Mouse (Mus musculus) liver, embryonic 11.5 days (tissue): Measurements from ENCODE around the gene Auts2. TPM values are rescaled to one million over a fixed set of nuclear protein-coding genes. Genes with fewer than 3 reads are reported as not detected.

Experiments used
- ATAC-seq: fragments of 200-750 bp; cut with Nextera tagmentation; replicated peaks from 2 replicates; pipeline ENCODE4 v1.8.0; 2017; ENCODE audit warnings: moderate number of reproducible peaks, mild to moderate bottlenecking, moderate TSS enrichment, moderate library complexity; ENCODE audit not compliant: low FRiP score
- DNase-seq: peaks from one replicate; pipeline ENCODE4 v3.0.0-alpha.2; 2017; ENCODE audit warnings: low spot score
- H3K27ac ChIP-seq: fragments of 300-500 bp; sonication (generic); 2 replicates; pipeline ENCODE4 v1.5.1; 2014; ENCODE audit warnings: mild to moderate bottlenecking, low read depth, low read length, control low read depth
- H3K27me3 ChIP-seq: fragments of 300-500 bp; sonication (generic); replicated peaks from 2 replicates; pipeline ENCODE4 v1.6.1; 2014; ENCODE audit warnings: low read length, mixed read lengths; ENCODE audit not compliant: control insufficient read depth, insufficient read depth
- H3K36me3 ChIP-seq: fragments of 300-500 bp; sonication (generic); 2 replicates; pipeline ENCODE4 v1.6.1; 2014; ENCODE audit warnings: mild to moderate bottlenecking, low read length, moderate library complexity, mixed read lengths; ENCODE audit not compliant: control insufficient read depth, insufficient read depth
- H3K4me1 ChIP-seq: fragments of 300-500 bp; sonication (generic); replicated peaks from 2 replicates; pipeline ENCODE4 v1.6.1; 2014; ENCODE audit warnings: low read length, mixed read lengths; ENCODE audit not compliant: control insufficient read depth, insufficient read depth
- H3K4me2 ChIP-seq: fragments of 300-500 bp; sonication (generic); 2 replicates; pipeline ENCODE4 v1.6.1; 2014; ENCODE audit warnings: mild to moderate bottlenecking, control low read depth, moderate library complexity
- H3K4me3 ChIP-seq: fragments of 300-500 bp; sonication (generic); 2 replicates; pipeline ENCODE4 v1.5.1; 2014; ENCODE audit warnings: low read depth, low read length, control low read depth
- H3K9ac ChIP-seq: fragments of 300-500 bp; sonication (generic); 2 replicates; pipeline ENCODE4 v1.6.1; 2014; ENCODE audit warnings: low read depth, low read length, control low read depth
- H3K9me3 ChIP-seq: fragments of 300-500 bp; sonication (generic); 2 replicates; pipeline ENCODE4 v1.6.1; 2016; ENCODE audit warnings: low read length, inconsistent platforms, mixed read lengths; ENCODE audit not compliant: control insufficient read depth
- WGBS: fragments of 180-500 bp; shearing (Covaris S2); extraction: QIAGEN DNeasy Blood & Tissue Kit; methylation state at CpG from one replicate; pipeline ENCODE4 v1.1.7; 2014; 5-methylcytosine and 5-hydroxymethylcytosine counted together
- polyA plus RNA-seq: library from polyadenylated mRNA; unstranded; fragments of >200 nt; fragmentation: Nextera tagmentation; extraction: Ambion mirVana; gene quantifications from 2 replicates; pipeline ENCODE4 v1.2.1, GENCODE M21; 2014

Gene Auts2
- polyA plus RNA-seq, 1 experiment from 2014 or later = 13.8 TPM

DNA sequence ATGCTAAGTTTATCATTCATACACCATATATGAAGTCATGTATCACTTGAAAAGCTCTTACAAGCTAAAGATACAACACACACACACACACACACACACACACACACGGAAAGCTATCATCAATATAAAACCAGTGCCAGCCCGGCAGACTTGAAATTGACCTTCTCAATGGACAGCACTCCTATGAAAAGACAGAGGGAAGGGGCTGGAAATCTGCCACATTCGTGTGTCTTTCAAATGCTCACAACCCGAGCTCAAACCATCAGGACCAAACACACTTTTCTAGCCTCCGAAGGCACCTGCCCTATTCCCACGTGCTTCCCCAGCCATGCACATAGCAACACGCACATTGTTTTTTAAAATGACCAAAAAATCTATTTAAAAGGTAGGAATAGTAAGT is 308.7 kb downstream of the Auts2 start:
- no peaks in the 10 kb centered on the region for H3K27me3 ChIP-seq
- H3K36me3 ChIP-seq = no peaks in the 10 kb centered on the region
- no peaks in the 10 kb centered on the region; the same call in 1 of the 2 replicates for H3K4me1 ChIP-seq
- H3K9me3 ChIP-seq = no peaks in the 10 kb centered on the region
- ATAC-seq = no peak
- 83% methylated on average over 7 of the region's 7 CpGs for WGBS
- no peak overlapping the region for H3K27ac ChIP-seq
- no peak overlapping the region for H3K4me3 ChIP-seq
- H3K4me2 ChIP-seq = no peak overlapping the region
- DNase-seq = no peak
- H3K9ac ChIP-seq = no peak overlapping the region

DNA sequence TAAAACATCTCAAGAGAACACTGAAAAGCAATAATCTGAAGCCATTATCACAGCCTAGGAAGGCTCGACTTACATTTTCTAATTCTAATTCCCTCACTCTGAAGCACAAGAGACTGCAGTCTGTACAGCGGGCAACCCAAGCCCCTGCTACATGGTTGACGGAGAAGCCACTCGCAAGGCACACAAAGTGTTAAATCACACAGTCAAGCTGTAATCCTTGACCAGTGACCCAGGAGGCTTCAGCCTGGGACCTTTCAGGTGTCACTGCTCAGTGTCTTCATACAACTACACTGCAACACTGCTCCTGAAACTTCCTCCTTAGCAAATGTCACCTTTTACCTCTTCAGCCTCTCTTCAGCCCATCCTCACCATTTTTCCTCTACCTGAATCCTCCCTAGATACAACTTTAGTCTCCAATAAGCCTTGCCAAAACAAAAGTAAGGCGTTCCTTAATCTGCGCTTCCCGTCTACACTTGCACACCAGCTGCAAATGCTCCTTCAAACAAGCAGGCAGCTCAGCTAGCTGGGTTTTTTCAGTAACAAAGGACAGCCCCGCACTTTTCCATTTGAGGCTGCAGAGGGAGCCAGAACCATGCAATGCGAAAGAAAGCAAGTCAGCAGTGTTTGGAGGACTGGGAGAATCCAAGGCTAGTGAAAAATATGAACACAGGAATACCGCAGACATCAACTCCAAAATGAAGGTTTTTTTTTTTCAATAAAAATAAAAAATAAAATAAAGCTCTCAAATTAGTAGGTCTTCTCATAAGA is 311.7 kb downstream of the Auts2 start:
- H3K27ac ChIP-seq = no peak overlapping the region
- no peaks in the 10 kb centered on the region; the same call in 1 of the 2 replicates for H3K4me1 ChIP-seq
- H3K9ac ChIP-seq = no peak overlapping the region
- H3K4me3 ChIP-seq = no peak overlapping the region
- WGBS = 53% methylated on average over 10 of the region's 10 CpGs
- no peak overlapping the region for H3K4me2 ChIP-seq
- H3K27me3 ChIP-seq = no peaks in the 10 kb centered on the region
- ATAC-seq = peak; percentile 53; the same call in 1 of the 2 replicates
- no peaks in the 10 kb centered on the region for H3K36me3 ChIP-seq
- H3K9me3 ChIP-seq = no peaks in the 10 kb centered on the region
- DNase-seq = peak; percentile 45

DNA sequence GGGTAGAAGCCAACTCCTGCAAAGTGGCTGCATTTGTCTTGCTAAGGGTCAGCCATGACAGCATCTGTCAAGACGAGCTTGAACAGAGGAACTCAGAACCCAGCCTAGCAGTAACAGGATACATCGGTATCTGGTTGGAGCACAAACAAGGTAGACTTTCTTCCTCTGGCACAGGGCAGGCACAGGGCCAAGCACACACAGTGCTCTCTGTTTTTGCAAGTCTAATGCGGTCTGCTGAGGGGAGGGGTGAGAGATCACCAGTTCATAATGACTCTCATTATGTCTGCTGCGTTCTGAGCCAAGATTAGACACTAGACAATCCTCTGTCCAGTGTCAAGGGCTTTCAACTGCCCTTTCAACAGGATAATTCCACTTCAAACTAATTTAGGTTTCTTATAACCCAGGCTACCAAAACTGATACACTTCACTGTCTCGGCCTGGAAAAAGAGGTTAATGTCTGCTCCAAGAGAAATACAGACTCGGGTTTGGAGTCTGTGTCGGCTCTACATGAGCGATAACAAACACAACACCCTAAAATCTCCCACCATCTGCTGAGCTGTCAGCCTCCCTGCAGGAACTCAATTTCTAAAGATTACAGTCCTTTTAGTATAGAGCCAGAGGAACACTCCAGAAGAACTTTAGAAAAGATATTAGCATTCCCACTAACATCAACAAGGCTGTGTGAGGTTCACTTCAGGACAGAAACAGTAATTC is 313.3 kb downstream of the Auts2 start:
- Histone ChIP-seq H3K27ac (no peak overlapping the region), H3K36me3 (no peaks in the 10 kb centered on the region), H3K9ac (no peak overlapping the region), H3K27me3 (no peaks in the 10 kb centered on the region), H3K4me1 (no peaks in the 10 kb centered on the region), H3K9me3 (peaks cover 3% of the 10 kb centered on the region; the same call in 1 of the 2 replicates), H3K4me2 (no peak overlapping the region), H3K4me3 (no peak overlapping the region)
- peak; percentile 33 for DNase-seq
- peak; percentile 34; the same call in 1 of the 2 replicates for ATAC-seq
- WGBS = 37% methylated on average over 8 of the region's 8 CpGs

DNA sequence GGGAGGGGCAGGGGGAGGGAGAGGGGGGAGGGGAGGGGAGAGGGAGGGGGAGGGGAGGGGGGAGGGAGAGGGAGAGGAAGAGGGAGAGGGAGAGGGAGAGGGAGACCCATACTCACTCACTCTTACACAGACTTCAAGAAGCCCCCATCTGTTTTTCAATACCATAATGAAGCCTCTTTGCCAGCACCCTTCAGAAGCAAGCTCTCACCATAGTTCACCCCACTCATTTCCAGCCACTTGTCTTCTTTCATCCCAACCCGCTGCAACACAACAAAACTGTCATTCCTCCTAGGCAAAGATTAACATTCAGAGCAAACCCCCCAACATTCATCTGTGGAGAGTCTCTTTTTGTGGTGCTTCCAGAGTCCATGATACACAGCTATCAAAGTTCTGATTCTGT is 314.1 kb downstream of the Auts2 start:
- Histone ChIP-seq H3K9me3 (peaks cover 3% of the 10 kb centered on the region; the same call in 1 of the 2 replicates), H3K9ac (no peak overlapping the region), H3K27ac (no peak overlapping the region), H3K36me3 (no peaks in the 10 kb centered on the region), H3K4me2 (no peak overlapping the region), H3K4me3 (no peak overlapping the region), H3K27me3 (no peaks in the 10 kb centered on the region), H3K4me1 (no peaks in the 10 kb centered on the region)
- ATAC-seq (no peak), DNase-seq (no peak)
- WGBS = 57% methylated on average over 1 of the region's 1 CpGs

DNA sequence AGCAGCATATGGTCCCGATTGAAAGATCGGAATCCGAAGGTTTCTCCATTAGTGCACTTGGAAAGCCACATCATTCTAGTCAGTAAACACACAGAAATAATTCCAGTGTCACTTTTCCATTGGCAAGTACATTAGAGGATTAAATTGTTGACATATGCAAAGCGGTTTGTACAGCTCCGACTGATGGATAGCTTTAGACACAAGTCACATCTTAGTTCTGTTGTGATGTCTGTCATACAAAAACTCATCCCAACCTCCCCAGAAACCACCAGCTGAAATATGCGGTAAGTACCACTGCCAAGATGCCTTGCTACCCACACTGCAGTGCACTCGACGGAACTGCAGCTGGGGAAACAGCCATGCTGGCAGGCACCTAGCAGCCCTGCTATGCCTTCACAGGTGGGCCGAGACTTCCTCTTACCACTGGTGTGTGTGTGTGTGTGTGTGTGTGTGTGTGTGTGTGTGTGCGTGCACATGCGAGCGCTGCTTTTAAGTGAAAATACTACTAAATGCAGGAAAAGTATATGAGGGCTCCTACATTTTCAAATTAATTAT is 322.7 kb downstream of the Auts2 start:
- 91% methylated on average over 12 of the region's 12 CpGs for WGBS

DNA sequence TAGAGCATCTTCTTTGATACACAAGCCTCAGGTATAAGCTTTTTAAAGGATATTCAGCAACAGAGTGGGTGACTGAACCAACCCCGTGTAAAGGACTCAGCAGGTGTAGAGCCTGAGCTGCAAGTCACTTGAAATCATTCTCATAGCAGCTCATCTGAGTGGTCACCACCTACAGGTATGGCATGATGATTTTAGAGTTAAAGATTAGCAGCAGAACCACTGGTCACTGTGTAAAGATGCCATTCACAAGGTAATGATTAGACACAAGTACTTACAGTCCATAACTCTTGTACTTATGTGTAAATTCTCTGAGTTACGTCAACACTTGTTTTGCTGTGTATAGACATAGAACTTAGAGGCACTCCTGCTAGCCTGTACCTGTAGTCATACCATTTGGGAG is 327.0 kb downstream of the Auts2 start:
- 77% methylated on average over 2 of the region's 2 CpGs for WGBS
- H3K9me3 ChIP-seq = no peaks in the 10 kb centered on the region
- no peak overlapping the region for H3K4me3 ChIP-seq
- H3K9ac ChIP-seq = no peak overlapping the region
- no peaks in the 10 kb centered on the region for H3K4me1 ChIP-seq
- ATAC-seq (no peak), DNase-seq (no peak)
- no peaks in the 10 kb centered on the region for H3K36me3 ChIP-seq
- no peak overlapping the region for H3K27ac ChIP-seq
- H3K27me3 ChIP-seq = no peaks in the 10 kb centered on the region
- H3K4me2 ChIP-seq = no peak overlapping the region

More for the DNA sequence above, 322.7 kb downstream of the Auts2 start:
- H3K9me3 ChIP-seq = peaks cover under 1% of the 10 kb centered on the region; the same call in 1 of the 2 replicates
- no peak overlapping the region for H3K9ac ChIP-seq
- no peaks in the 10 kb centered on the region for H3K4me1 ChIP-seq
- no peak overlapping the region for H3K4me2 ChIP-seq
- DNase-seq = no peak
- no peaks in the 10 kb centered on the region for H3K27me3 ChIP-seq
- H3K36me3 ChIP-seq = no peaks in the 10 kb centered on the region
- no peak overlapping the region for H3K4me3 ChIP-seq
- ATAC-seq = no peak
- H3K27ac ChIP-seq = no peak overlapping the region

DNA sequence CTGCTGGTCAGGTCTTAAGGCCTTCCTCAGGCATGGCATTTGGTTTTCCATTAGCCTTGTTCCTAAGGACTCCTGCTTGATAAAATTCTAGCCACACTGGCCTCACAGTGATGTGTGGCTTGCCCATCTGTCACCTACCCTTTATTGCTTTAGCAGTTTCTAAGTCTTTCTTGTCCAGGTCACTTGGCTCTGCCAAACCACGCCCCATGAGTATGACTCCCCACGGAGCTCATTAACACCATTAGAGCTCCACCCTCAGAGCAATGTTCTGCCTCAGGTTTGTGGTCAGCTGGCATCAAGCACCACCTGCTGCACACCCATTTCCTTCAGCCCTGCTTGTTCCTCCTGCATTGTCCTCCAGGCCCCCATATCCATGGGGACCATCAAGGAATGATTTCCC is 330.7 kb downstream of the Auts2 start:
- Histone ChIP-seq H3K36me3 (no peaks in the 10 kb centered on the region), H3K4me3 (no peak overlapping the region), H3K4me1 (no peaks in the 10 kb centered on the region), H3K9me3 (no peaks in the 10 kb centered on the region), H3K9ac (no peak overlapping the region), H3K4me2 (no peak overlapping the region), H3K27me3 (no peaks in the 10 kb centered on the region), H3K27ac (no peak overlapping the region)
- ATAC-seq (no peak), DNase-seq (no peak)
- WGBS = 55% methylated on average over 2 of the region's 2 CpGs

DNA sequence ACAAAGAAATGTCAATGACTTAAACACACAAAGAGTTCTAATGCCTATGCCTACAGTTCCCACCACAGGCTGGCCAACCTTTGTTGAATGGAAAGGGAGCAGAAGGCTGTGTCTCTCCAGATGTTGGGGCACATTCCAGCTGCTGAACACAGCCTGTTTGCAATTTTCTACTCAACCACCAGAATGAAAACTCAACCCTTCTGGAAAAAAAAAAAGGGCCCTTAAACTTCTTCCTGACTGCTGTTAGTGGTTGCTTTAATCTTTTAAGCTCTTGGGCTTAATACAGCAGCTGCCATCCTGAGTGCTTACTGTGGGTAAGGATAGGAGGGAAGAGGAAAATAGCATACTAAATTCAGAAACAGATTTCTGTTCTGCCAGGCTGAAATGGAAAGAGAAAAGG is 333.4 kb downstream of the Auts2 start:
- Histone ChIP-seq H3K9ac (no peak overlapping the region), H3K4me1 (no peaks in the 10 kb centered on the region), H3K27me3 (no peaks in the 10 kb centered on the region), H3K9me3 (no peaks in the 10 kb centered on the region), H3K36me3 (no peaks in the 10 kb centered on the region), H3K4me3 (no peak overlapping the region), H3K4me2 (no peak overlapping the region), H3K27ac (no peak overlapping the region)
- ATAC-seq (no peak), DNase-seq (no peak)
